Mouse (Mus musculus) limb, embryonic 15.5 days (tissue): ENCODE measurements around the gene Fmn2. TPM values are rescaled to one million over a fixed set of nuclear protein-coding genes. Genes with fewer than 3 reads are reported as not detected.

ENCODE experiments used
- ATAC-seq: fragments of 200-750 bp; cut with Nextera tagmentation; 2 replicates; pipeline ENCODE4 v1.8.0; 2017; ENCODE audit warnings: low read depth, moderate TSS enrichment; ENCODE audit not compliant: insufficient number of reproducible peaks, low FRiP score, low TSS enrichment
- H3K27ac ChIP-seq: fragments of 300-500 bp; sonication (generic); 2 replicates; pipeline ENCODE4 v1.5.1; 2015; ENCODE audit warnings: moderate library complexity, mild to moderate bottlenecking, inconsistent platforms
- H3K27me3 ChIP-seq: fragments of 300-500 bp; sonication (generic); 2 replicates; pipeline ENCODE4 v1.6.1; 2015; ENCODE audit warnings: inconsistent platforms
- H3K36me3 ChIP-seq: fragments of 300-500 bp; sonication (generic); 2 replicates; pipeline ENCODE4 v1.6.1; 2015; ENCODE audit warnings: inconsistent platforms
- H3K4me1 ChIP-seq: fragments of 300-500 bp; sonication (generic); 2 replicates; pipeline ENCODE4 v1.6.1; 2015; ENCODE audit warnings: inconsistent platforms
- H3K4me2 ChIP-seq: fragments of 300-500 bp; sonication (generic); 2 replicates; pipeline ENCODE4 v1.6.1; 2015; ENCODE audit warnings: mild to moderate bottlenecking, inconsistent platforms
- H3K4me3 ChIP-seq: fragments of 300-500 bp; sonication (generic); 2 replicates; pipeline ENCODE4 v1.5.1; 2015; ENCODE audit warnings: mild to moderate bottlenecking, inconsistent platforms
- H3K9ac ChIP-seq: fragments of 300-500 bp; sonication (generic); 2 replicates; pipeline ENCODE4 v1.6.1; 2015; ENCODE audit warnings: inconsistent platforms
- H3K9me3 ChIP-seq: fragments of 300-500 bp; sonication (generic); 2 replicates; pipeline ENCODE4 v1.6.1; 2016; ENCODE audit warnings: inconsistent platforms
- WGBS: fragments of 180-500 bp; shearing (Covaris S2); methylation state at CpG from one replicate; pipeline ENCODE4 v1.1.7; 2015; 5-methylcytosine and 5-hydroxymethylcytosine counted together
- polyA plus RNA-seq: library from polyadenylated mRNA; unstranded; fragments of >200 nt; fragmentation: Nextera tagmentation; extraction: Ambion mirVana; gene quantifications from 2 replicates; pipeline ENCODE4 v1.2.1, GENCODE M21; 2015

Gene Fmn2
- polyA plus RNA-seq, 1 experiment from 2014 or later: 0.83 TPM

GRCm38 (mm10) chr1:174860407-174861118 is 358.9 kb downstream of the Fmn2 start:
- Histone ChIP-seq H3K4me3 (no peak overlapping the region), H3K27me3 (no peaks in the 10 kb centered on the region), H3K4me1 (no peaks in the 10 kb centered on the region), H3K27ac (no peak overlapping the region), H3K4me2 (no peak overlapping the region), H3K9me3 (no peaks in the 10 kb centered on the region), H3K36me3 (no peaks in the 10 kb centered on the region), H3K9ac (no peak overlapping the region)
- WGBS: 71% methylated on average over 10 of the region's 10 CpGs
- no peak for ATAC-seq

Other genes starting within 250 kb of the Fmn2 start
- gene Olfr419, start 249.8 kb upstream of the Fmn2 start, polyA plus RNA-seq: not detected in 2 replicates
- not detected in 2 replicates for gene Mptx1, start 171.3 kb upstream of the Fmn2 start, polyA plus RNA-seq
- gene Olfr417, start 136.7 kb upstream of the Fmn2 start, polyA plus RNA-seq: not detected in 2 replicates
- gene Olfr248, start 110.8 kb upstream of the Fmn2 start, polyA plus RNA-seq: not detected in 2 replicates
- not detected in 2 replicates for gene Olfr414, start 77.8 kb upstream of the Fmn2 start, polyA plus RNA-seq
- gene Olfr220, start 59.7 kb upstream of the Fmn2 start, polyA plus RNA-seq: not detected in 2 replicates